Mouse (Mus musculus): ENCODE data around the gene Actr3b. TPM values are rescaled to one million over a fixed set of nuclear protein-coding genes. Genes with fewer than 3 reads are reported as not detected.
A peak's percentile ranks its signal among the peaks of the same experiment; 100 is the strongest.

The Actr3b gene
- polyA plus RNA-seq, 1 experiment: 117 TPM

DNA sequence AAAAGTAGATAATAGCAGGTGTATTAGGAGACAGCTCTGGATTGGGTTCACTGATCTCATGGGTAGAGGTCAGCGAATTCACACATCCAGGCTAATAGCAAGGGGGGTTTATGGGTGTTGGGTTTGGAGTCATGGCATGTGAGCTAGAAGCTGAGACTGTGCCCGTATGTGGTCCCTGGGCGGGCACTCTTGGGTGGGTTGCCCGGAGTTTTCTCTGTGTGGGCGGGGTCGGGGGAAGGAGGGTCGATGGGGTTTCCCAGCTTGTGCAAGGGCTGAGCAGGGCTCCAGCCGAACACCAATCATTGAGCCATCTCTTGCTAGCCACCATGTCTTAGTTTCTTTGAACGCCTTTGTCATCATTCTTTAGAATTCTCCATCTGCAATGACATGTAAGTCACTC, 12.7 kb downstream of the Actr3b start:
- Histone ChIP-seq H3K4me1 (ENCODE audit: control insufficient read depth, insufficient read depth, low read length) (peaks cover 11% of the 10 kb centered on the region), H3K4me3 (ENCODE audit: insufficient read depth, low read length) (no peak overlapping the region), H3K27ac (ENCODE audit: insufficient read depth, low read length) (no peak overlapping the region)
- TF ChIP-seq CTCF (IDR thresholded peaks at IDR 0.05; ENCODE audit: extremely low read depth, insufficient read depth, low read length) (no peak), POLR2A (IDR thresholded peaks at IDR 0.05; ENCODE audit: extremely low read depth, insufficient read depth, low read length) (no peak)

DNA sequence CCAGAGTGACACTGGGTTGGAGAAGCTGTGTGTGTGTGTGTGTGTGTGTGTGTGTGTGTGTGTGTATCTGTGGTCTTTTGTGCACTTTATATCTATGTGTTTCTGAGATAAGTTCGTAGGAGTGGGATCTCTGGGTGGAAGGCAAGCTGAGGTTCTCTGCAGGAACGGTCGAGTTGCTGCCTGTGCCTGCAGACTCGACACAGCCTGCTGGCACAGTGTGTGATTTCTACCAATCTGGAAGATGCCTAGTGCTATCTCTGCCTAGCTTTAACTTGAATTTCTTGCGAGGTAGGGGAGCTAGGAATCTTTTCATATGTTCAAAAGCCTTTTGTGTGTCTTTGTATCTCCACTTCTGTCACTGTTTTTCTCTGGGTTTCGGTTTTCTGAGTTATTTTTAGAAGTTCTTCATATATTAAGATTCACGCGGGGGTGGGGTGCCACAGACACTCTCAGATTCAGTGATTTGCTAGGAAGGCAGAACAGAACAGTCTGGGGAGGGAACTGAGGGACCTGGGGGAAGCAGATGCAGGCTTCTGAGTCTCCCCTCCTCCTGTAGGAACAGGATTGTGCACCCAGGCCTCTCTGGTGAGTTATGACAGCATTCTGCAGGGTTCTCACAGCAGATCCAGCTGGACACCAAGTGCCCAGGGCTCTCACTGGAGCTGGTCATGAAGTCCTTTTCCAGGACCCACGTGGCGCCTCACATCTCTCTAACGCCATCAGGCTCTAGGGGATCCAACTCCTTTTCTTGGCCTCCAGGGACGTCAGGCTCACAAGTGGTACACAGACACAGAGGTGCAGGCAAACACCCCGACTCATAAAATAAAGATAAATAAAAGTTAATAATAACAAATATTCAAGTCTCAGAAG, 14.4 kb downstream of the Actr3b start:
- peak overlapping the region; percentile 86 for H3K27ac ChIP-seq (ENCODE audit: insufficient read depth, low read length)
- H3K4me3 ChIP-seq (ENCODE audit: insufficient read depth, low read length): no peak overlapping the region
- peaks cover 11% of the 10 kb centered on the region for H3K4me1 ChIP-seq (ENCODE audit: control insufficient read depth, insufficient read depth, low read length)
- TF ChIP-seq POLR2A (IDR thresholded peaks at IDR 0.05; ENCODE audit: extremely low read depth, insufficient read depth, low read length): no peak; the same call in 1 of the 2 replicates
- no peak for TF ChIP-seq CTCF (IDR thresholded peaks at IDR 0.05; ENCODE audit: extremely low read depth, insufficient read depth, low read length)

DNA sequence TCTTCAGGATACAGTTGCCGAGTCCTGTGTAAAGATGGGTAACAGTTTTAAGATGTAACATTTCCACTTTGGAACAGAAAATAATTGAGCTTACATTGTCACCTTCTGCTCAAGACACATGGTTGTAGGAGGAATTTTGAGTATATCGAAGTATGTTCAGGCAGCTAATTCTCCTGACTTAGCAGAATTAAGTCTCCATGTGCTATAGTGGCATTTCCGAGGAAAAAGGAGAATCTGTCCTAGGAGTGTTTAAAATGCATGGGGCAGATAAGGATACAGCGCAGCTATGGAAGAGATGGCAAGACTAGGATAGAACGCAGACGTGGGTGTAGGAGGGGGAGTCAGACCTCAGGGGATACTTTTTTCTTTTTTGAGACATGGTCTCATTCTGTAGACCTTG, 31.8 kb downstream of the Actr3b start:
- peaks cover 6% of the 10 kb centered on the region for H3K4me1 ChIP-seq (ENCODE audit: control insufficient read depth, insufficient read depth, low read length)
- TF ChIP-seq POLR2A (IDR thresholded peaks at IDR 0.05; ENCODE audit: extremely low read depth, insufficient read depth, low read length): no peak
- H3K4me3 ChIP-seq (ENCODE audit: insufficient read depth, low read length): no peak overlapping the region
- H3K27ac ChIP-seq (ENCODE audit: insufficient read depth, low read length): 0 out of 2 replicates have a peak overlapping the region, but pooled peaks have one; percentile 44

- Histone ChIP-seq H3K27ac (ENCODE audit: insufficient read depth, low read length) (no peak overlapping the region), H3K4me1 (ENCODE audit: control insufficient read depth, insufficient read depth, low read length) (peaks cover 19% of the 10 kb centered on the region), H3K4me3 (ENCODE audit: insufficient read depth, low read length) (no peak overlapping the region)
- TF ChIP-seq CTCF (IDR thresholded peaks at IDR 0.05; ENCODE audit: extremely low read depth, insufficient read depth, low read length): no peak
- no peak for TF ChIP-seq POLR2A (IDR thresholded peaks at IDR 0.05; ENCODE audit: extremely low read depth, insufficient read depth, low read length)
These were observed 38.0 kb downstream of the Actr3b start for GRCm38 (mm10) chr5:25797776-25798175.

- H3K4me1 ChIP-seq (ENCODE audit: control insufficient read depth, insufficient read depth, low read length): peaks cover 19% of the 10 kb centered on the region
- TF ChIP-seq POLR2A (IDR thresholded peaks at IDR 0.05; ENCODE audit: extremely low read depth, insufficient read depth, low read length) (no peak), CTCF (IDR thresholded peaks at IDR 0.05; ENCODE audit: extremely low read depth, insufficient read depth, low read length) (no peak)
- no peak overlapping the region for H3K27ac ChIP-seq (ENCODE audit: insufficient read depth, low read length)
- no peak overlapping the region for H3K4me3 ChIP-seq (ENCODE audit: insufficient read depth, low read length)
These were observed 41.1 kb downstream of the Actr3b start for GRCm38 (mm10) chr5:25800929-25801328.

DNA sequence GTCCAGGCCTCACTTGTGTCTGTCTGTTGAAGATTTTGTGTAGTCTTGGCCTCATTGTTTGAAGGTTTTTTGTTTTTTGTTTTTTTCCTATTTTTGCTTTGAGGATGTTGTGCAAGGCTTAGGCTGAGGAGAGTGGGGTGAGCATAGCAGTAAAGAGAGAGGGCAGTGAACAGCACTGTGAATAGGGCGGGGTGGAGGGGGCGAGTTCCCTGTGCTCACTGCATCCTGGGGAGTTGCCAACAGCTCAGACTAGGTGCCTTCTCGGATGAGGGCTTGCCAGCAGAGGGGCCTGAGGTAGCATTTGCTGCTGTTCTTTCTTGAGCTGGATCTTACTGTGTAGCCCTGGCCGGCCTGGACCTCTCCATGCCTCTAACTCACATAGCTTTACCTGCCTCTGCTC, 41.9 kb downstream of the Actr3b start:
- H3K4me3 ChIP-seq (ENCODE audit: insufficient read depth, low read length): no peak overlapping the region
- no peak overlapping the region for H3K27ac ChIP-seq (ENCODE audit: insufficient read depth, low read length)
- no peak for TF ChIP-seq POLR2A (IDR thresholded peaks at IDR 0.05; ENCODE audit: extremely low read depth, insufficient read depth, low read length)
- TF ChIP-seq CTCF (IDR thresholded peaks at IDR 0.05; ENCODE audit: extremely low read depth, insufficient read depth, low read length): no peak
- H3K4me1 ChIP-seq (ENCODE audit: control insufficient read depth, insufficient read depth, low read length): peaks cover 20% of the 10 kb centered on the region

GRCm38 (mm10) chr5:25804569-25804968, 44.8 kb downstream of the Actr3b start:
- H3K4me1 ChIP-seq (ENCODE audit: control insufficient read depth, insufficient read depth, low read length): peaks cover 17% of the 10 kb centered on the region
- H3K27ac ChIP-seq (ENCODE audit: insufficient read depth, low read length): no peak overlapping the region
- no peak for TF ChIP-seq CTCF (IDR thresholded peaks at IDR 0.05; ENCODE audit: extremely low read depth, insufficient read depth, low read length)
- TF ChIP-seq POLR2A (IDR thresholded peaks at IDR 0.05; ENCODE audit: extremely low read depth, insufficient read depth, low read length): no peak
- H3K4me3 ChIP-seq (ENCODE audit: insufficient read depth, low read length): no peak overlapping the region

DNA sequence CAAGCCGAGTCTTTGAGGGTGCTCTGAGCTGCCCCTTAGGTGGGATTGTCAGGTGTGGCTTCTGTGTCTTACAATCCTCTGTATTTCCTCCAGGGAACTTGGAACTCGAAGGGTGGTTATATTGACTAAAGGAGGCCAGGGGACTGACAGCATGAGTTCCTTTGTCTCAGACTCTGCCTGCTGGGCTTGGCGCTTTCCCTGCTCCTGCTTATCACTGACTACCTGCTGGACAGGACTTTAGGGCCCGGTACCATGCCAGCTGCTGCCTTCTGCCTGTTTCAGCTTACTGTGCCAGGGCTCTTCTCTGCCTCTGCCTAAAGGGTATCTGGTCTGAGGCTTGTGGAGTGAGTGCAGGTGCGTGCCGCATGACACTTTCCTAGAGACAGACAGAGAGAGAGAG, 53.1 kb downstream of the Actr3b start:
- Histone ChIP-seq H3K4me3 (ENCODE audit: insufficient read depth, low read length) (no peak overlapping the region), H3K27ac (ENCODE audit: insufficient read depth, low read length) (no peak overlapping the region), H3K4me1 (ENCODE audit: control insufficient read depth, insufficient read depth, low read length) (no peaks in the 10 kb centered on the region)
- TF ChIP-seq POLR2A (IDR thresholded peaks at IDR 0.05; ENCODE audit: extremely low read depth, insufficient read depth, low read length) (no peak), CTCF (IDR thresholded peaks at IDR 0.05; ENCODE audit: extremely low read depth, insufficient read depth, low read length) (no peak)

GRCm38 (mm10) chr5:25829308-25830094, 69.7 kb downstream of the Actr3b start:
- TF ChIP-seq POLR2A (IDR thresholded peaks at IDR 0.05; ENCODE audit: extremely low read depth, insufficient read depth, low read length) (no peak), CTCF (IDR thresholded peaks at IDR 0.05; ENCODE audit: extremely low read depth, insufficient read depth, low read length) (no peak)
- no peak overlapping the region for H3K27ac ChIP-seq (ENCODE audit: insufficient read depth, low read length)
- peaks cover 8% of the 10 kb centered on the region; the same call in 1 of the 2 replicates for H3K4me1 ChIP-seq (ENCODE audit: control insufficient read depth, insufficient read depth, low read length)
- H3K4me3 ChIP-seq (ENCODE audit: insufficient read depth, low read length): no peak overlapping the region
